Mouse (Mus musculus): ENCODE results near the gene Prdm11.

Gene Prdm11

DNA sequence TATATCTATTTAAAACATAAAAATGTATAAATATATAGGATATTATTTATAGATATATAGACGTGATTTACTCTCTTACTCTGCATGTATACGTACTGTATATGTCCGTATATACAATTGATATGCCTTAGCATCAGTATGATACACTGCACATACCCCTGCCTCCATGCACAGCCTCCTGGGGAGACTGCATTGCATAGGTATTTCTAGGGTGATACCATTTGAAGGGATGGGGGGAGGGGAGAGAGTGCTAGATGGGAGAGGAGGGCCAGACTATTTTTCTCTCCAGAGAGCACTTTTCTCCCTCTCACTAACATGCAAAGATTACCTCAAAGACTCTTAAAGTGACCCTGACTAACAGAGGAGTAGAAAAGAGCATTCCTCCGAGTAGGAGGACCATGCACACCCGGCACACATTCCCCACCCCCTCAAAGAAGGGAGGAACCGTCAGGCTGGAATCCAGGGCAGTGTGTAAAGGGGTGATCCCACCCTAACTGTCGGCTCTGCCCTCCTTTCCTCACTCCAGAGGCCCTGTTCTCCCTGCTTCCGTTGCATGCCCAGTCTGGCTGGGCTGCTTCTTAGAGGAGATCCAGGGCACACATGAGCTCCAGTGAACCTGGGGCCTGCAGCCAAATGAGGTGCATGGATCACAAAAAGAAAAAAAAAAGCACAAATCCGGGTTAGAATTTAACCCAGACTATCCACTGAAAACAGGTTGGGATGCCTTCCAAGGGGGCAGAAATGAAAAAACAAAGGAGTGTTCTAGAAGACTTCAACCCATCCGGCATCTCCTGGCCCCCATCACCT is 78.7 kb downstream of the Prdm11 start:
- no peak for DNase-seq (ENCODE audit: low read depth, low spot score)

DNA sequence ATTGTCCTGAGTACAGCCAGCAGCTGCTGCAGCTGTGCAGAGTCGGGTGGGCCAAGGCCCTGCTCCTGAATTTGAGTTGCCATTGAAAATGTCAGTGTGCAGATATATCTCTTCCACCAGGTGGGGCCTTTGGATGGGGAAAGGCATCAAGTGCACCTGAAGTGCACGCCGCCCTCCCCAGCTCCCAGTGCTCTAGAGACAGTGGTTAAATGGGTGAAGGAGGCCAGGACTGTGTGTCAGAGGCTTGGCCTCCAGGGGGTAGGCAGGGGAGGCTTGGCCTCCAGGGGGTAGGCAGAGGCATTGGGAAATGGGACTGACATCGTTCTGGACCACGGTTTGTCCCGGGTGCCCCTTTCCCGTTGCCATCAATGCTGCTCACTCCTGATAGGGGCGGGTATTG is 79.7 kb downstream of the Prdm11 start:
- DNase-seq (ENCODE audit: low read depth, low spot score), result no peak

DNA sequence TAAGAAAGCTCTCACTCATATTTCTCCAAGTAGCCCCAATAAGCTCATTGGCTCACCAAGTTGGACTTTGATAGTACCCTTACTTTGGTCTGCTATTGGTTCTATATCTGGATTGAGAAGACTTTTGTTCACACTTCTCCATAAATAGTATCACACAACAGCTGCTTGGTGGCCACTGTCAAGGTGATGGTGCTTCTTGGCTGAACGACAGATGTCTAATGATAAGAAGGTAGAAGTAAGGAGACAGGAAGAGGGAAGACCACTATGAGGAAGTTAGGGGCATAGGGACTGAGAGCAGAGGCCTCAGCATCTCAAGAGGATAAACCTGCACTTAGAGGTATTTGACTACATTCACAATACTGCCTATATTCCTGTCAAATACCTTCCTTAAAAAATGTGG is 81.6 kb downstream of the Prdm11 start:
- DNase-seq (ENCODE audit: low read depth, low spot score), result no peak

DNA sequence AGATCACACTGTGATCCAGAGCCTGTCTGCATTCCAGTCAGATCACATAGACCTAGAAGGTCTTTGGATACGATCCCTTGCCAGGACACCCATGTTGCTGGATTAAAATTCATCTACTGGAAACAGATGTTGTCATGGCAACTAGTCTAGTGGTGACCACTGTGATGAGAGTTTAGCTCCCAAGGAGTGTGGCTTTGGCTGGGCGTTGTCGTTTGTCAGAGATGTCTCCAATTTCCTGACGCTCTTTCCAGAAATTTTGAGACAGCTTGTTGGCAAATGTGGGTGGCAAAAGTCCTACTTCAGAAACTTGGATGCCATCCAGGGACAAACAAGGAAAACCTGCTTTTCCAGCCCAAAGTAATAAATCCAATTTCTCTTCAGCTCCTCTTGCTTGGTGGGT is 87.3 kb downstream of the Prdm11 start:
- DNase-seq (ENCODE audit: low read depth, low spot score), result no peak

DNA sequence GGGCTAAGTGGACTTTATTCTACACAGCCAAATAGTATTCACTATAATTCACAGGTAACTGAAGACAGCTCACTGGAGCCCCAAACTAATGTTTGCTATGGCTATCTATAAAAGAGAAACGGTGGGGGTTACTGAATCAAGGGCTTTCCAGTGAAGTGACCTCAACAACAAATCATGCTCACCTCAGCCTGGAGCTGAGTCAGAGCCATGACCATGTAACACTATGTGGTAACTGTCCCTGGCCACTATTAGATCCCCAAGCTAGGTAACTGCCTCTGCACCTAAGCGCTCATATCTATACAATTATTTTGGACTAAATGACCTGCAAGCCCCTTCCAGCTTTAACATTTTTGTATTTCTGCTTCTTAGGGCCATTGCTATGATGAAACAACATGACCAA is 89.0 kb downstream of the Prdm11 start:
- DNase-seq (ENCODE audit: low read depth, low spot score), result no peak

DNA sequence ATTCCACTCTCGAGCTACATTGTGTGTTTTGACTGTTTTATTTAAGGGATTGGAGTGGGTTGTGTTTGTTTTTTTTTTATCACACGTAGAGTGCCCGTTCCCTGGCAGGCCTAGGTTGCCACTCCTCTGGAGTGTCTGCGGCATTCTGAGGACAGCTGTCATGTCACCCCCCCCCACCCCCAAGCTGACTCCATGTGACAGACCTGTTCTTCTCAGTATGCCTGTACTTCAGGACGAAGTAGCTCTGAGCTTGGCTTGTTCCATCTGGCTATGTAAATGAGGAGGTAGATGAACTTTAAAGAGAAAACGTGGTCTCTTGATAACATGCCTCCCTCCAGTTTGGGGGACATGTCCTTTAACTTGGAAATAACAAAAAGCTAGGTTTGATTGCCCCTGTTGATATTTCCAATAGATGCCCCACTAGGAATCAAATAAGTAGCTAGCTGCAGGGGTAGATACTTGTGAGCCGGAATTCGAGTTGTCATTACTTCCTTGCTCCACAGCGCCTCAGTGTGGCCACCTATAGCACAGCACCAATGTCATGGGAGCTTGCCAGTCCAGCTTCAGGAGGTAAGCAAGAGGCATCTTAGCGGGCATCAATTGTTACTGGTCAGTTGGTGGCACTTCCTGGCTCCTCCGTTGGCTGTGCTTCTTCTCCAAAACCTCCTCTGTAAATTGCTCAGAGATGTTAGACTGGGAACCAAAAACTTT is 91.4 kb downstream of the Prdm11 start:
- no peak for DNase-seq (ENCODE audit: low read depth, low spot score)

DNA sequence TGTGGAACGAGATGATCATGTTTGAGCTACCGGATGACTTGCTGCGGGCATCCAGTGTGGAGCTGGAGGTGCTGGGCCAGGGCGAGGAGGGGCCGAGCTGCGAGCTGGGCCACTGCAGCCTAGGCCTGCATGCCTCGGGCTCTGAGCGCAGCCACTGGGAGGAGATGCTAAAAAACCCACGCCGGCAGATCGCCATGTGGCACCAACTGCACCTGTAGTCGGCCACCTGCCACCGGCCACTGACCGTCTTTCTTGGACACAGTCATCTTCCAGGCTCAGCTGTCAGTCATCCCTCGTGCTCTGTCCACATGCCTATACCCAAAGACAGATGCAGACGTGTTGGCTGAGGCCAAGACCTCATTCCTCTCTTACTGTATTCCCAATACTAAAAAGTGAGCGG is 92.5 kb downstream of the Prdm11 start:
- DNase-seq (ENCODE audit: low read depth, low spot score), result no peak

DNA sequence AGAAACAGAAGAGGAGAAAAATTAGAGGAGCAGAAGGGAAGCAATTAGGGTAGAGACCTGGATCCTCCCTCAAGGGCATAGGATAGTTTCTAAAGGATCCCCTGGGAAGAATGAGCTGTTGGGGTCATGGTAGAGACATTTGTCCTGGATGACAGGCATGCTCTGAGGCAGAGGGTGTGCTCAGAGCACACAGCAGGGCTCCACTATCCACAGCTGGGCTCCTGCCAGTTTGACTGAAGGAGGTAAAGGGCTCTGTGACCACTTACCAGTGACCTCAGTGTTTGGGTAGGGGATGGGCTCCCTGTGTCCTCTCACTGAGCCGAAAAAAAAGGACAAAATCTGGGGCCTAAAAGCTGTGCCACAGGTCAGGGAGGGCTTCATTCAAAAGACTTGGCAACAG is 96.4 kb downstream of the Prdm11 start:
- no peak for DNase-seq (ENCODE audit: low read depth, low spot score)

DNA sequence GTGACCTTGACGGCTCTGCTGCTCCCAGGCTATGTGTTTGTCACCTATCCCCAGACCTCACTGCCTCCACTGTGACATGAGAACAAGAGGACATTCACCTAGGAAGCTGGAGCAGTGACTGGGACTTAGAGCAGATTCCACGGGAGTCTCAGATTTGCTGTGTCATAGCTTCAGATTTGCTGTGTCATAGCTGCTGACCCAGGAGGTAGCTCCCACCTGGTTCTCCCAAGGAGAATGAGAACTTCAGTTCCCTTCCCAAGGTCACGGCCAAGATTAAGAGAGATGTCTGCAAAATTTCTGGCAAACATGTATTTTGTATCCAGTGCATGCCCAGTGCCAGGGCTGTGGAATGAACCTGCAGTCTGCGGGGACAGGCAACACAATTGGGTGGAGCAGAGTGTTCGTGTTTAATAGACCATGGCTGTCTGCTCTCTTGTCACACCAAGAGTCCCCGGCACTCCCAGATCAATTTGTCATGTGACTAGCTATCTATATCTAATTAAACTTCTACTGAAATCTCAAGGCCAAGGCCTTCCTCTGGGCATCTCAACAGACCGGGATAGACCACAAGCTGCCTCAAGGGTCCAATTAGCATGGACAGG is 97.2 kb downstream of the Prdm11 start:
- no peak for DNase-seq (ENCODE audit: low read depth, low spot score)

DNA sequence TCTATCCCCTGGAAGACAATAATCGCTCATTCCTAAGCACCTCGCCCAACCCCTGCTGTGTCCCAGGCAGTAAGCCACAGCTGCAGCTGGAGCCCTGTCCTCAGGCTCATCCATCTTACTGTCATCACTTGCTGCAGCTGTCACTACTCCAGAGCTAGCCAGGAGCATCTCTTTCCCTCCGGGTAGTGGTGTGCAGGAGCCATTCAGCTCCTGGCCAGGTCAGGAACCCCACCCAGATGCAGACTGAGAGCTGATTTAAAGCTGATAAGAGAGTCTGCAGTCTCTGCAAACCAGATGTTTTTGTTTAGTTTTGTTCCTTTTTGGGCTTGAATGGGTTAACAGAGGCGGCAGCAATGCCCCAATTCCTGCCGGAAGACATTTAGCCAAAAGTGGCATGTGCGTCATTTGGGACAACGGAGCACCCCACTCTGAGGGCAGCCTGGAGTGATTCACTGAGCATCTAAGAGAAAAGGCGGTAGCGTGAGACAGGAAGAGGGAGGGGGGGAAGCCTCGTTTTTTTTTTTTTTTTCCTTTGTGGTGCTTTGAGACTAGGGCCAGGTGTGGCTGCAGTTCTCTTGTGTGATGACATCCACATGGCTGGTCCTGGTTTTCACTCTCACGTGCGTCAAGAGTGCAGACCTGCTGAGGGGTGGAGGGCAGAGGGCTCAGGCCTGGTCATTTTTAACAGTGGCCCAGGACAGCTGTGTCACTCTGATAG is 97.8 kb downstream of the Prdm11 start:
- DNase-seq (ENCODE audit: low read depth, low spot score), result no peak

DNA sequence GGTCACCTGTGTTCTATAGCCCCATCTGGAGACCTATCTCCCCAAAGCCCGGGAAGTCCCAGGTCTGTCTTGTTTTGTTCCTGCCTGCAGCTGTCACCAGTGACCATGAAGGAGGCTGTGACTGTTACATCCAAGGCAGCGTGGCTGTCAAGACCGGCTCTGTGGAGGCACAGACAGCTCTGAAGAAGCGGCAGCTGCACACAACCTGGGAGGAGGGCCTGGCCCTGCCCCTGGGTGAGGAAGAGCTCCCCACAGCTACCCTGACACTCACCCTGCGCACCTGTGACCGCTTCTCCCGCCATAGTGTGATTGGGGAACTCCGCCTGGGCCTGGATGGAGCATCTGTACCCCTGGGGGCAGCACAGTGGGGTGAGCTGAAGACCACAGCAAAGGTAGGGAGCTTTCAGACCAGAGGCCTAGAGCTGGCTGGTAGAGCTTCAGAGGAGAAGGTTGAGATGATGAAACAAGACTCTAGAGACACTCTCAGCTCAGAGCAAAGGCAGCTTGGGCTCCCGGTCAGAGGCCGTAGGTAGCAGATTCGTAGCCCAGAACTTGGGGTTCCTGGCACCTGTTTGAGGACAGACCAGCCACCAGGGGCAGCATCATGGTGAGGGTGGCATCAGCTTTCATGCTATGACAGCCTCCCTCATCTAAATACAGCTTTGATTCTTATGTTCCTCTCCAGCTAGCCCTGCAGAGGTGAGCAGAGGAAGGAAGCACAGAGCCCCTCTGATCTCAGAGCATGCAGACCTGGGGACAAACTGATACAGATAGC is 100.0 kb downstream of the Prdm11 start:
- DNase-seq (ENCODE audit: low read depth, low spot score), result no peak

DNA sequence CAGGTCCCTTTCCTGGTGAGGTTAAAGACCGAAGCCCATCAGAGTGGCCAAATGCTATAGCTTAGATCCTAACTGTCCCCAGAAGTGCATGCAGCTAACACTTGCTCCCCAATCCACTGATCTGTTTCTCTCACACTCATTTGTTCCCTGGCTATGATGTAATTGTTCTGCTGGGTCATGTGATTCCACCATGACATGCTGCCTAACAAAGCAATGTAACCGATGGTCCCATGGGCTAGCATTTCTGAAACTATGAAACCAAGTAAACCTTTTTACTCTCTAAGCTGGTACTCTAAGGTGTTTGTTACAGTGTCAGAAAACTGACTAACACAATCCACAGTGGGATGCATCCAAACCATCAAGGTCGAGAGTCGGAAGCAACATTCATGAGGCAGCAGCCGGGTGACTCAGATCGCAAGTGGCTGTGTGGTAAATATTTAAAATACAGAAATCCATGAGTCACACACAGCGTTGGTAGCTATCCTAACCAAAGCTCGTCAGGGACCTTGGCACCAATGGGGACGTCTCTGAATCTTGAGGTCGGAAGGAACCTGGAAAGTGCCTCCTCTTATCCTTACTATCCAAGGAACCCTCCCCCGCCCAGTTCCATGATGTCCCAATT is 100.7 kb downstream of the Prdm11 start:
- no peak for DNase-seq (ENCODE audit: low read depth, low spot score)

DNA sequence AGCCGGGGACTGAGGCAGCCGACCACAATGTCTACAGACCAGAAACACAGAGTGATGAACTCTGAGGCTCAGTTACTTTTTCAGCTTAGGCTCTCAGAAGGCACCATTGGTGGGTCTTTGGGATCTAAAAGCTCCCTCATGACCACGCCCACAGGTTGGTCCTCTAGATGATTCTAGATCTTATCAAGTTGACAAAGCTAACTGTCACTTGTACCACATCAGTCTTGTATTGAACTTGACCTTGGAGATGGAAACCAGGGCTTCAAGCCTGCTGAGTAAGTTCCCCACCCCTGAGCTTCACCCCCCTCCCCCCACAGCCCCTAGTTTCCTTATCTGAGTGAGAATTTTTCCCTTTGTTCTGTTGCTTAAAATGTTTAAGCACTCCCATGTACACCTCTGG is 101.6 kb downstream of the Prdm11 start:
- no peak for DNase-seq (ENCODE audit: low read depth, low spot score)

DNA sequence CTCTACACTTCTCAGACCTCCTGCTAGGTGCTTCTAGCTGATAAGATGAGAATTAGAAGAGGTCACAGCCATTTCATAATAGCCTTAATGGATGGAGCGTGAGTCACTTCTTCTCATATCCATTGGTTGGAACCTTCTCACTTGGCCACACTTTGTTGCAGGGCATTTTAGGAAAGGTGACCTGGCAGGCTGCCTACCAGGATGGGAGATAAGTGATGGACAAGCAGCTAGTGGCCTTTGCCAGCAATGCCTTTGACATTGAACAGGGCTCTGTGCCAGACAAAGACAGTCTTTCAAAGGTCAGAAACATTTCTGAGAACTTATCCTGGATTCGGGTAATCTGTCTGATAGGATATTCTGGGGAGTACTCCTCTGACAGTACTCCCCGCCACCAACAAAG is 102.6 kb downstream of the Prdm11 start:
- DNase-seq (ENCODE audit: low read depth, low spot score), result no peak

DNA sequence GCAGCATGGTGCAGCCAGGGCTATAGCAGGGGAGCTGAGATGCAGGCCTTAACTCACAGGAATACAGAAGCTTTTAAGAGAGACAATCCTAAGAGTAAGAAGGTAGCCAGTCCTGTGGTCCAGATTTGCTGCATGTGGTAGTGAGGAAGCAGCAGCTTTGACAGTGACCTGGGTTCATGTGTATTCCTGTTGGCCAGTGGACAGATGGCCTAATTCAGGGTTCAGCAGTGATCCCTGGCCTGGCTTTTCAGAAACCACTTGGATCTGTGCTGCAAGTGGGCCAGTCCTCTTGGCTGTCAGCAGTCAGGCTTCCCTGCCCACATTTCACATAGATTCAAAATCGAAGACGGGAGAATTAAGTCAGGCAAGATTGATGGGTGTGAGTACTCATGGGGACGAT is 104.5 kb downstream of the Prdm11 start:
- no peak for DNase-seq (ENCODE audit: low read depth, low spot score)

DNA sequence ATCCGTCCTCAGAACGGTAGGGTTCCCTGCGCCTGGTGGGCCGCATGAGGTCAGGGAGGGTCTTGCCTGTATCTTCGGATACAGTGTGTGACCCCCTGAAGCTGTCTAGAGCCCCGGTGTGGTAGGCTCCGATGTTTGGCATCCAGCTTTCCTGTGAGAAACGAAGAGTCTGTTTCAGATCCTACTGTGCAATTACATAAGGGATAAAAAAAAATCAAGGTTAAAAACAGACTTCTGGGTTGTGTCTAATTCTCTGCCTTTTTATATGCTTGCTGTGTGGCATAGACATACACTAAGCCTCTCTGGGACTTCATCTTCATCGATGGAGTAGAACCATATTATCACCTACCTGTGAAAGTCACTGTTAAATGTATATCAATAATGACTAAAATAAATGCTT is 105.0 kb downstream of the Prdm11 start:
- no peak for DNase-seq (ENCODE audit: low read depth, low spot score)

DNA sequence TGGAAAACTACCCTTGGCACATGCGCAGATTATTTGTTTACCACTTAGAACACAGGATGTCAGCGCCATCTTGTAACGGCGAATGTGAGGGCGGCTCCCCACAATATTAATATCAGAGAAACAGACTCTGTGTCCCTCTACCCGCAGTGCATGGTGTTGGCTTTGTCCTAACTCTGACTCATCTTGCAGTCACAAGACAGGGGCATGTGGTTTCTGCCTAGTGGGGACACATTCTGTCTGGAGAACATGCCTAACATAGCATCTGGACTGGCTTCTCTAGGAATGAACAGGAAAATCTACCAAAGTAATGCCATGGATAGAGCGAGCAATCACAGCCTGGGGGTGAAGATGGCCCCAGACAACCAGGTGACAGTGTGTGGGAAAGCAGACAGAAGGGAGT is 107.1 kb downstream of the Prdm11 start:
- DNase-seq (ENCODE audit: low read depth, low spot score), result no peak

DNA sequence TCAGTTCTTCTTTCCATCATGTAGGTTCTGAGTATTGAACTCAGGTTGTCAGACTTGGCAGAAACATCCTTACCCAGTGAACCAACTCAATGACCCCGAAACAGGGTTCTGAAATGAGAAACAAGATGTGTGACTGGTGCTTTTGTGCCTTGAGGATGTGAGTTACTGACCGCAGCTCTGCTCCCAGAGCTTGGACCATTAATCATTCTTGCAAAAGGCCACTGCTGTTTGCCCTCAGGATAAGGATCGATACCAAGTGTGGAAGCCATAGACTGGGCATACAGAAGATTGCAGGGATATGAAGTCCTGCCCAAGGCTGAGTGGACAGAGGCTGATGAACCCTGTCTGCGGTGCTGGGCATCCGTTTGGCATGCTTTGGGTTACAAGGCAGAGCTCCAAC is 107.9 kb downstream of the Prdm11 start:
- DNase-seq (ENCODE audit: low read depth, low spot score), result no peak

DNA sequence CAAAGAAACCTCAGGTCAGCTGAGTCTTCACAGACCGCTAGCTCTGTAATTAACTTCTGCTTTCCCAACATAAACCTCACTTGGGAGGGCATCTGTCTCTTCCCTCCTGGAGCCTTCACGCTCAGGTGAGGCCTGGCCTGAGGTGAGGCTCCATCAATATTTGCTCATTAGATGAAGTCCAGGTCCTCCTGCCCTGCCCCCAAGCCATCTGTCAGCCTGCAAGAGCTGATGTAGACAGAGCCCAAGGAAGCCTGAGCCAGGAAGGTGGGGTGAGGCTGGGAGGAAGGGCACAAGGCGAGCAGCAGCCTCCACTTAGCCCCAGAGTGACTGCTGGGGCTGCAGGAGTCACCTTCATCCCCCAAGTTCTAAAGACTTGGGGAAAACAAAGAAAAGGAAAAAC is 110.5 kb downstream of the Prdm11 start:
- no peak for DNase-seq (ENCODE audit: low read depth, low spot score)

DNA sequence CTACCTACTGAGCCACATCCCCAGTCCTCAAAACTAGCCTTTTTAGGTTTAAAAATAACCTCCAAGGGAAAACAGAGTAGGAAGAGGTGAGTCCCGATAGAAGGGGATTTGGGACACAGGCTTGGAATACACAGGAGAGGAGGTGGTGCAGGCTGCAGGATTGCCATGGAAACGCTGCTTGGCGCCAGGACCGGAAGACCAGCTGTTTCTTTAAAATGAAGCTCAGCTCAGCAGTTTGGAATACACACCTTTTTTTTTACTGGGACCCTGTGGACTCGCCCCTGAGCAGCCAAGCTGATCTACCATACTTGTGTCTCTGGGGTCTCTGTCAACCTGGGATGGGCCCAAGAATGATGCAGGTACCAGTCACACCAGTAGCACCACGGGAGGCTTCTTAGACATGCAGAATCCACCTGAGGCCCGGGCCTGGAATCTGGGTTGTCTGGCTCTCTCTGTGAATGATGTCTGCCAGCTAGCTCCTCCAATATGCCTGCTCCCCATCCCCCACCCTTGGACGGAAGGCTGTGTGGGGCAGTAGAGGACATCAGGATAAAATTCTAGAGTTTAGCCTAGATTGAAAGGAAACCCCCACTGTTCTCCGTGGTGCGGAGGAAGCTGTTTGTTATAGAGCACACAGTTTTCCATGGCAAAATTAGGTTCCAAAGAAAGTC is 111.5 kb downstream of the Prdm11 start:
- no peak for DNase-seq (ENCODE audit: low read depth, low spot score)

DNA sequence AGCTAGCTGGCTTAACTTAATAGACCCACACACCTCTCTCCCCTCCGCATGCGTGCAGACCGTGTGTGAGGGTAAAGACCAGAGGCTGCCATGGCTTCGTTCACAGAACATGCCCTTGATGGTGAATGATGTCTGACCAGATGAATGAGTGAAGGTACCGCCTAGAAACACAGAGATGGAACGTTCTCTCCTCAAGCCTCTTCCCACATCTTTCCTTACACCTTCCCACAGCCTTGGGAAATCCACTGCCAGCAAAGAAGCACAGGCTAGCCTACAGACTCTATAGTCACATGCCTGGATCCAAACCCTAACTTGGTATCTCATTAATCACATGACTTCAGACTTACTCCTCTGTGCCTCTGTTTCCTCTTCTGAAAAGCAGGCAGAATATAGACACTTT is 112.6 kb downstream of the Prdm11 start:
- DNase-seq (ENCODE audit: low read depth, low spot score), result no peak

Measured in retina, adult 2 months (tissue).